Mouse (Mus musculus): Measurements from ENCODE around the gene Otud1. TPM values are rescaled to one million over a fixed set of nuclear protein-coding genes. Genes with fewer than 3 reads are reported as not detected.

Otud1 gene
- polyA plus RNA-seq (2017; shearing (Covaris generic)), result 10 to 100 TPM in 1 of 2 experiments, 1 to 10 TPM in 1; 5.4 to 11.1 TPM

DNA sequence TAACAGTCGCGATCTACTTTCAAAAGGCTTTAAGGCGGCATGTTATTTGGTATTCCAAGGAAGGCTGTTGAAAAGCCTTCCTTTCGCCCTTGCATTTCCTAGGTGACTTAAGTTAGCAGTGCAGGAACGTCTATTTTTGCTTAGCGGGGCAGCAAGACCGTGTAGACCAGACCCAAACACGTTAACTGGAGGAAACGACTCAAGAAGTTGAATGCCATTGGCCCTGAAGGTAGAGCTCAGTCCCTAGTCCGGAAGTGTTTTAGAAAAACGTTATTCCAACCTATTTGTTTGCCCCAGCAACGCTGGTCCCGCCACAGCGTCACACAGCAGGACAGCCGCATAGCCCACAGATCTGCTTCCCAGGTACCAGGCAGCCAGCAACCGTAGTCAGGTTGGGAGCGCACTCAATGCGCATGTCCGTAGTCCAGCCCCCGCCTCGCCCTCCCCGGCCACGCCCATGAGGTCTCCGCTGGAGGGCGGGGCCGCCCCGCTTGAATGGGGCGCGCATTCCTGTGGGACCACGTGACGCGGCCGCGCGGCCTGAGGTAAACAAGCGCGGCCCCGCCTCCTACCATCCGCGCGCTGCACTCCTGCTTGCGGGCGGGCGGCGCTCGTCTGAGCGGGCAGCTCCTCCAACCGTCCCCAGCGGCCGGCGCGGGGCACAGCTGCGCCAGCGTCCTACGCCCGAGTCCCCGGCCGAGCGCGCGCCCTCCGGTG lies at the start of gene Otud1:
TSS of gene Otud1 (plus strand) at position 595 of the 717 bp plus-strand sequence.

Other genes starting within 250 kb of the Otud1 start
- not detected for gene Ptf1a, start 212.1 kb upstream of the Otud1 start, polyA plus RNA-seq (2017; shearing (Covaris generic))
- gene 4921504E06Rik, start 103.8 kb upstream of the Otud1 start, polyA plus RNA-seq (2017; shearing (Covaris generic)), result not detected

Measured in activated CD4-positive, CD25-positive, alpha-beta regulatory T cell (primary cell).